Mouse (Mus musculus) thymus, adult 2 months (tissue): ENCODE measurements around the gene Enox1.

Experiments used
- CTCF ChIP-seq: fragments of 200-500 bp; IDR thresholded peaks from 2 replicates; pipeline ENCODE4 v1.5.1; 2012; ENCODE audit warnings: mild to moderate bottlenecking, control low read depth, low read length, moderate library complexity, borderline replicate concordance; ENCODE audit not compliant: control insufficient read depth, poor library complexity, insufficient read depth; ENCODE audit errors: extremely low read depth
- POLR2A ChIP-seq: fragments of 200-500 bp; IDR thresholded peaks from 2 replicates; pipeline ENCODE4 v1.6.1; 2012; ENCODE audit warnings: mild to moderate bottlenecking, low read length, control low read depth, moderate library complexity; ENCODE audit not compliant: control insufficient read depth, poor library complexity, insufficient read depth; ENCODE audit errors: extremely low read depth

DNA sequence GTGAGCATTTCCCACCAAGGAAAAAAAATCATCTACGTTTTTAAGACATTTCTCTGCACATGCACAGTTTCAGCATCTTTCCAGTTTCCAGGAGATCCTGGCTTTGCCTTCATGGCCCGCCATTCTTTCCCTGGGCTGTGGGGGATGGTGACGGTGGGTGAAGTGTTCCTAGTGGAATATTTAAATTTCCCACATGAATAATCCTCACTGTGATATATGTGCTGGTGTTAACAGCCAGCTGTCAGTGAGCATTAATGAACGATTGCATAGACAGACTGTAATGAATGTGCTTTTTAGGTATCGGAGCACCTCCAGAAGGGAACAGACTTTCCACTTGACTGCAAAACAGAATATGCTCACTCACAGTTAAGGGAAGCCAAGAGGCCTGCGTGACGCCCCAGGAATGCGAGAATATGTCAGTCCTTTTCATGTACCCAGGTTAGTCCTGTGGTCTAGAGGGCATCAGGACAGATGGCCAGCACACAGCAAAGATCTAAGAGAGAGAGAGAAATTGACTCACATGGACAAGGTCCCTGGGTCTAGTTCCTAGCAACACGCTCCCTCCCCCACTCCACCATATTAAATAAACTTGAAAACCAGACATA, 558.5 kb downstream of the Enox1 start:
- TF ChIP-seq CTCF: no peak
- no peak for TF ChIP-seq POLR2A
